Mouse (Mus musculus) retina, embryonic 14.5 days (tissue): ENCODE results near the gene Lrrc17.
"Not testable (repeated sequence)": the region's sequence is repeated elsewhere in the genome, so short reads cannot be mapped to it uniquely, and the experiment has no call there.

Source experiments
- DNase-seq: peaks from one replicate; pipeline ENCODE4 v3.0.0-alpha.2; 2015; ENCODE audit warnings: low spot score

The Lrrc17 gene

DNA sequence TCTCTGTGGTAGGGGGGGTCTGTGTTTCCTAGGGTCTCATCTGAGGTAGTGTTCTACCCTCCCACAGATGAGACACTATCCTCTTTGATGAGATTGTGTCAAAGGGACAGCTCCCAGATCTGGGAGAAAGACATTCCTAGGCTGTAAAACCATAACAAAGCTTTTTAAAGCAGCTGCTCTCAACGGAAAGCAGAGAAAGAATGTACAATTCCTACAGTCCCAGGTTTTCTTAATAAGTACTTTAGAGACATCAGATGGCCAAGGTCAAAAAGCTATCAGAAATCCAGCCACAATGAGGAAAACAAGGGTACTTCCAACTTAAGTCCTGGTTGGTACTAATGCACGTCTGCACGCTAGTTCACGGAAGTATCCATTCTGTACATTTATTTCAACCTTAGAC, 1.1 kb upstream of the Lrrc17 start:
- DNase-seq = no peak

GRCm38 (mm10) chr5:21544821-21545220, 1.5 kb downstream of the Lrrc17 start:
- no peak for DNase-seq

DNA sequence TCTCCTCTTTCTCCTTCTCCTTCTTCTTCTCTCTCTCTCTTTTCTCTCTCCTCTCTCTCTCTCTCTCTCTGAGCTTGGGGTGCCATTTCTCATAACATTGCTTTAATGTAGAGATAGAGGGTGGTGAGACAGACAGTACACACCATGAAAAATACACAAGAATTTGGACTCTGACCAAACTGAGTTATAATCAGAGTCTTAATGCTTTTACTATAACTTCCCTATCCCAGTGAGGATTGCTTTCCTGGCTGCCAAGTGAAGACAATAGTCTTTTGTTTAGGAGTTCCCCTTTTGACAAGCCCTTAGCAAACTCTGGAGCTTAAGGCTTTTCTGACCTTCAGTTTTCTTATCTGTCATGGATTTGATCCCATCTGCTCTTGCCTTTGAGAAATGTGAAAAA, 1.9 kb downstream of the Lrrc17 start:
- DNase-seq = no peak

DNA sequence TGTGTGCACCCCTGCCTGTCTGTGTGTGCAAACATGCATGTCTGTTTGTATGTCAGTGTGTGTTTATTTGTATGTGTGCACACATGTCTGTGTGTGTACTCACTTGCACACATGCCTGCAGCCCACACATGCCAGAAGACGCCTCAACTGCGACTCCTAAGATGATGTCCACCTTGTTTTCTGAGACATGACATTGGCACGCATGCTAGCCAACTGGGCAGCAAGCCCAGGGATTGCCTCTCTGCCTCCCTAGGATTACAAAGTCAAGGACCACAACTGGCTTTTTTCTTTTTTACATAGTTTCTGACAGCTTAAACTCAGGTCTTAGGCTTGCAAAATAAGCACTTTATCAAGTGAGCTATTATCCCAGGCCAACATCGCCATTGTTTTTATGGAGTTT, 2.4 kb downstream of the Lrrc17 start:
- DNase-seq = no peak

DNA sequence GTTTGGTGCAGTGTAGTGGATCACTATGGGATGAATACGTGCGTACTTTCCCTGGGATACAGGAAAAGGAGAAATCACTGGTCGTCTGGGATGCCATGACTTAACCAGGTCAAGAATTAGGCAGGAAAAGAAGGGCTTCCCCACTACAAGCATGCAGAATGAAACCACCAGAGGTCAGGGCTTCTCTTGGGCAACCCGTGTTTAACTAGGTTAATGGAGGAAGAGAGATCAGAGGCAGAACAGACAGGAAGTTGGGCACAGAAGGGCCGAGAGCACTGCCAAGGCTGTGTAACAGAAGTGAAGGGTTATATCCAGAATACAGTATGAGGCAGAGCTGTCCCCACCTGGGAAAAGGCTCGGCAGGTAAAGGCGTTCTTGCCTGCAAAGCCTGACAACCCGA, 3.6 kb downstream of the Lrrc17 start:
- DNase-seq = no peak

DNA sequence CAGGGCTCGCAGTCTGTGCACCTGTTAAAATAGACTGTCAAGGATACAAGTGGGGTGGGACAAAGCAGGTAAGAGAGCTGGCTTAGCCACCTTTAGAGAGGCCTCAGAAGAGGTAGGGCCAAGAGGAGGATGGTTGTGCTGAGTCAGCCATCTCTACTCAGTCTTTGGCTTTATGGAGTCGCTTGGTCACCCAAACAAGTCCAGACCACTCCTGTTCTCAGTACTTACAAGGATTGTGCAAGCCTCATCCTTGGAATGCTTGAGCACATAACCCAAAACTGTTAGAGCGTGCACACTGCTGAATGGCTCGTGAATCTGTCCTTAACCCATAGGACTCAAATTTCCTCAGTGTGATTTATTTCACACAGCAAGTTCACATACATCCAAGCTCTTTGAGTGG, 10.3 kb downstream of the Lrrc17 start:
- no peak for DNase-seq

DNA sequence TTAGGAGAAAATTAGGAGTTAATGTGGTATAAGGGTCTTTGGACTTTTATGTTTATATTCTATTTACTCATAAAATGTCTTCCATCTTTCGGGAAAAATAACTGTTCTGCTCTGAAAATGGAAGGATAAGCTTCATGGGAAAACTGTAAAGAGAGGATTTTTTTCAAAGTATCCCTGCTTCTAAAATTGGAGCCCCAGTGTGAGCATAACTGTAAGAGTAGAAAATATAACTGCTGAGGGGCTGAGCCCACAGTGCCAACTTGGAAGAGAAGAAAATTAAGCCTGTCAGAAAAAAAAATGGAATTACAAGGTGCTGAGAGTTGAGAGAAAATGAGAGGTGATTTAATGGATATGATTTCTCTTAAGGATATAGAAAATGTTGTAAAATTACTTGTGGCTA, 11.4 kb downstream of the Lrrc17 start:
- no peak for DNase-seq

DNA sequence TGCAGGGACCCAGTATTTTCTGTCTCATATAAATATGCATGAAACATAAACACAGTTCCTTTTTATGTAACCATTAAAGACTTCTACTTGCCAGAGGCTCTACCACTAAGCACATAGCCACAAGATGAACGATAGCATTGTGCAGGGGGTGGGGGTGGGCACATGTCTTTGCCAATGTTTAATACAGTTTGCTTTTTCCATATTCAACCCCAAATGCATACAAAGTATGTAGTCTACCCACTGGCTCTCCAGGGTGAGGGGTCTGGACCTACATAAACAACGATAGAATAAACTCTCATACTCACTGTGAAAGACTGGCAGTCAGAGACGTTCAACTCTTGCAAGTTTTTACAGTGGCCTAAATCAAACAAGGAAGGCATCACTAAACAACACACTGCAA, 13.1 kb downstream of the Lrrc17 start:
- no peak for DNase-seq

GRCm38 (mm10) chr5:21563936-21564335, 20.6 kb downstream of the Lrrc17 start:
- no peak for DNase-seq

GRCm38 (mm10) chr5:21565392-21566065, 22.2 kb downstream of the Lrrc17 start:
- no peak for DNase-seq

- DNase-seq = no peak
Observed at GRCm38 (mm10) chr5:21567784-21568183, 24.4 kb downstream of the Lrrc17 start.

- DNase-seq = no peak
Observed at GRCm38 (mm10) chr5:21572764-21573416, 29.5 kb downstream of the Lrrc17 start.

GRCm38 (mm10) chr5:21574386-21575209, 31.2 kb downstream of the Lrrc17 start:
- DNase-seq = no peak

GRCm38 (mm10) chr5:21575210-21575550, 31.8 kb downstream of the Lrrc17 start:
- no peak for DNase-seq

- no peak for DNase-seq
Observed at GRCm38 (mm10) chr5:21578136-21578535, 34.8 kb downstream of the Lrrc17 start.

DNA sequence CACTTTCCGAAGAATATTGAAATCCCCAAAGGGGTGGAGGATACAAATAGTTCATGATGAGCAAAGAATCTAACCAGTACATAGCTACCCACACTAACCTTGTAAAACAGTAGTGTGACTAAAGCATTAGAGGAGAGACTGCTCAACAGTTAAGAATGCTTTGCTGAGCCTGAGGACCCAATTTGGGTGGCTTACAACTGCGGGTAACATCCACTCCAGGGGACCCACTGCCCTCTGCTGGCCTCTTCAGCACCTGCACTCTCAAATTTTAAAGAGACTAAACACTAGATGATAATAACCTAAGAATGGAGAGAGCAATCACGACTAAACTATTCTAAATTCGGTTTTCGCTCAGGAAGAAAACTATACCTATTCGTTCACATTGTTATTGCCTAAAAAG, 43.4 kb downstream of the Lrrc17 start:
- DNase-seq = peak; percentile 66

DNA sequence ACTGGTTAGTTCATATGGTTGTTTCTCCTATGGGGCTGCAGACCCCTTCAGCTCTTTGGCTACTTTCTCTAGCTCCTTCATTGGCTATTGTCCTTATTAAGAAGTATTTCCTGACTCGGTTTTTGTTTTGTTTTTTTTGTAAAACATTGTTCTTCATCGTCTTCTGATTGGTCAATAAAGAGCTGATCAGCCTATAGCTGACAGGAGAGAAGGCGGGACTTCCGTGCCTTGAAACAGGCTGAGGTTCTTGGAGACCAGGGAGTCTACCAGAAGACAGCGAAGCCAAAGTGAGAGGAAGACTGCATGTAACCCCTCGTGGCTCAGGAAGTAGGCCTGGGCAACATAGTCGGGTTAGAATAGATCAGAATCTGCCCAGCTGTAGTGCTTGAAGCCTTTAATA, 44.3 kb downstream of the Lrrc17 start:
- no peak for DNase-seq

DNA sequence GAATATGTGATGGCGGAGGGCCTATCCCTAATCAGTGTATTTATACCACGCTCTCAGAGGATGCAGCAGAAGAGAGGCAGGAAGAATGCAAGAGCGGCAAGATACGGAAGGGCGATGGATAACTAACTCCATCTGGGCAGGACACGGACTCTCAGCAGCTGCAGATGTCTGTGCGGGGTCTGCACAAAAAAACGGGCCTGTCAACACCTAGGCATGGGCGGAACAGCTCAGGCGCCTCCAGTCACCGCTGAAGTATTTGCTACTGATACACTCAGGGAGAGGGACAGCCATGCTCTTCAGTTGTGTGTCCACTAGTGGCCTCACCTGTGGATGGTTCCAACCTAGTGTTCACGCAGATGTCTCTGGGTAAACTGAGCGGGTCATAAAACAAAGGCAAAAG, 44.9 kb downstream of the Lrrc17 start:
- DNase-seq = no peak

DNA sequence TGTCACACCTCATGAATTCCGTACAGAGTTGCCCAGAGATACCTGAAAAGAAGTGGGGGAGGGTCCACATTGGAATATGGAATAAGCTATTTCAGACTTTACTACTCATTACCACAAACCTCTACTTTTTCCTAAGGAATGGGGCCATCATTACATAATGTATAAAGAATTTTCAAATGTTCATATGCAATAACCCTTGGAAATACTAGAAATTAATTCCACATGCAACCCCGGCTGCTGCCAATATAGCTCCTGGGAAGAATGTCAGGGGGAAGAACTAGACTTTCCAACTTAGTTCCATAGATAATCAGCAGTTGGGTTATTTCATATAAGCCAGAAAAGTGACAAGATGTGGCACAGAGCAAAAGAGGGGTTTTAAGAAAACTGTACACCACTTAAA, 48.7 kb downstream of the Lrrc17 start:
- DNase-seq = no peak

DNA sequence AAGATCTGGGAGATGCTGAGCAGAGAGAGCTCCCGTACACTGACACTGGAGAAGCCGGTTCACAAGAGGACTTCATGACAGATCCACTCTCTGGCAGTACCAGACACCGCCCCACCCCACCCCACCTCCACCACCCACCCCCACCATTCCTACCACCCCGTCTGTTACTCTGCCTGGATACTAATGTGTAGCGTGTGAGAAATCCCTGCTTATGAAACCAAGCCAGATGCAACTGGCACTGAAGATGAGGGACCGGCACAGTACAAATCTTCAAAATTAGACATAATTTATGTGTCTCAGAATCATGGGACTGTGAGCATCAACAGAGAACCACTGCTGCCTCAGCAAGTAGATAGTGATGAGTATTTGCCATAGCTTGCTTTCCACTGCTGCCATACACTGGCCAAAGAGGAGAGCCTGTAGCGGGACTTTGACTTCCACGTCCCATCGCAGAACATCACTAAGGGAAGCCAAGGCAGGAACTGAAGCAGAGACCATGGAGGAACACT, 49.9 kb downstream of the Lrrc17 start:
- no peak for DNase-seq

- DNase-seq = not testable (repeated sequence)
Observed at GRCm38 (mm10) chr5:21599536-21599935, 56.2 kb downstream of the Lrrc17 start.

DNA sequence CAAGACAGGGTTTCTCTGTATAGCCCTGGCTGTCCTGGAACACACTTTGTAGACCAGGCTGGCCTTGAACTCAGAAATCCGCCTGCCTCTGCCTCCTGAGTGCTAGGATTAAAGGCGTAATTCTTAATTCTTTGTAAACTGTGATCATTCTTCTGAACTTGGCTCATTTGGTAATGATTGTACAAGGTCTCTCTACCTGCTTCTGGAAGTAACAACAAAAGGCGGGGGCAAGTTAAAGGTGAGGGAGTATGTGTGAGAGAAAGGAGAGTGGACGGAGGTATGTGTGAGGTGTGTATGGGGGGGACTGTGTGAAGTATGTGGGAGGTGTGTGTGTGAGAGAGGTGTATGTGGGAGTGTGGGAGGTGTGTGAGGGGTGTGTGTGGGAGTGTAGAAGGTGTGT, 56.6 kb downstream of the Lrrc17 start:
- no peak for DNase-seq

GRCm38 (mm10) chr5:21605936-21606335, 62.6 kb downstream of the Lrrc17 start:
- no peak for DNase-seq
